Mouse (Mus musculus) embryo, embryonic 11.5 days (tissue): ENCODE results near the gene Calcb.

ENCODE experiments used
- DNase-seq: peaks from one replicate; pipeline ENCODE4 v3.0.0-alpha.2; 2012; ENCODE audit warnings: low read depth, low spot score

The Calcb gene

DNA sequence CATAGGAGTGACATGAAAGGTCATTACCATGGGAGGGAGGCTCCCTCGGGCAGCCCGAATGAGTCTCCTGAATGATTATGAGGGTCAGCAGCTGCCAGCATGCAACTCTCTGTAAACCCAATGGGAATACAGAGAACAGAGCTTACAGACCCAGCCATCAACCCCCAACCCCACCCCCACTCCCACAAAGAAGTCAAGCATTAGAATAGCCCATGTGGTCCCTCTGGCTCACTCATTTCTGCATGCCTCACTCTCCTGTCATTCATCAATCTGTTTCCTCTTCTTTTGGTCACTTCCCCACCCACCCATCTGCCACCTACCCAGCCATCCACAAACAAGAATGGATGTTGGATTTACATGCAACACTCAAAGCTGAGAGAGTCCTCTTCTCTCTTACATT is 35.0 kb downstream of the Calcb start:
- no peak for DNase-seq

DNA sequence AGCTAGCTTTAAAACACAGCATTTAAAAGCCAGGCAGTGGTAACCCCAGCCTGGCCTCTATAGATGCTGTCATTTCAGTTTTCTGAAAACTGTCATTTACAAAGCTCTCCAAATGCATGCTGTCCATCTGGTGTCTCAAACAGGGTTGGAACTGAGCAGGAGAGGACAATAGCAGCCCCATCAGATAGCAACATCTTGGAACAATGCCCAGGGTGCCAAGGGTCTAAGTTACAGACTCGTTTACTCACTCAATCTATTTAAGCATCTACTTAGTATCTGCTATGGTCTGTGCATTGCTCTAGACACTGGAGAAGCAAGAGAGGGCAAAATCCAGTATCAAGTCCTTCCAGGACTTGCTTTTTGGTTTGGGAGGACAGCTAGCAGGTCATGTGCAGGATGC is 35.8 kb downstream of the Calcb start:
- DNase-seq = no peak

DNA sequence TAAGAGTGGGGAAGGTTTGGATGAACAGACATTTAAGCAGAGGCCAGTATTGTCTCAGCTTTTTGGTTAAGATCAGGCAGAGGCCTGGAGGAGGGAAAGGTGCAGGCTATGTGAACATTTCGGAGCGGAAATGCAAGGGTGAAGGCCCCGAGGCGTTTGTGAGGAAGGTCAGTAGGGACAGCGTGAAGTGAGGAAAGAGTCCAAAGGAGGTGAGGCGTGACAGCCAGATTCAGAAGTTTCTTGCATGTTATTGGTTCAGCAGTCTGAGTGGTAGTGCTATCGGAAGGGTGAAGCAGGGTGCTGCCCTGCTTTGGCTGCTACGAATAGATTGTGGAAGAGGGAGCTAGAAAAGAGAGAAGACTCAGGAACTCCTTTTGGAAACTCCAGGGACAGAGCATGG is 36.2 kb downstream of the Calcb start:
- DNase-seq = no peak

DNA sequence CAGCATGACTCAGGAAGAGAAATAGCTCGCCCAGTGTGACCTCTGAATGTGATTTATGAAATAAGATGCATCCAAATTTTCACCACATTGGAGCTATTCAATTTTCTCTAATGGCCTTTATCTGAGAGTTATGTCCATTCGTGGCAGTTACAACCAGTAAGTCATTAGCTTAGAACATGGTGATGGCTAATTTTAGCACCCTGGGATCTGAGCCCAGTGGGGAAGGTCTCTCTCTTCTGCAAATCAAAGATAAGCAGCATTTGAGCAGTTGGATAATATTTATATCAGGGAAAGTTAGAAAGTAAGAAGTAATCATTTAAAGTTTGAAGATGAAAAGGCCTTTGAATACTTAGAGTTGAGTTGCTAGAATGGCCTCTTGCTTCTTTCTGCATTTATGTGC is 44.2 kb downstream of the Calcb start:
- DNase-seq = no peak

DNA sequence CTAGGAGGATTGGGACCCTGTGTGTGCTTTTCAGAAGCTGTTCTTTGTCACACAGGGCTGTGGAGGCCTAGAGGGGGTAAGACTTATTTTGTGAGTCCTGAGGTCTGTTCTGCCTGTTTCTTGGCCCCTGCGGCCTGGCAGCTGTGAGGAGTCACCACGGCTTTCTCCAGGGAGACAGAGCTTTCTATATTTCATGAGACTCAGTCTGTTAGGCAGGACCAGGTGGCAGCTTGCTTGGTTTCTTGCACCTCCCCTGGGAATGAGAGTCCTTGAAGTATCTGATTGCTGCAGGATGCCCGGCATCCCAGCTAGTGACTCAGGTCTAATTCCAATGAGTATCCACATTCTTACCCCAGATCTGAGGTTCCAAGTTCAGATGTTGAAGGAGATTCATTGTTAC is 46.8 kb downstream of the Calcb start:
- DNase-seq = no peak

DNA sequence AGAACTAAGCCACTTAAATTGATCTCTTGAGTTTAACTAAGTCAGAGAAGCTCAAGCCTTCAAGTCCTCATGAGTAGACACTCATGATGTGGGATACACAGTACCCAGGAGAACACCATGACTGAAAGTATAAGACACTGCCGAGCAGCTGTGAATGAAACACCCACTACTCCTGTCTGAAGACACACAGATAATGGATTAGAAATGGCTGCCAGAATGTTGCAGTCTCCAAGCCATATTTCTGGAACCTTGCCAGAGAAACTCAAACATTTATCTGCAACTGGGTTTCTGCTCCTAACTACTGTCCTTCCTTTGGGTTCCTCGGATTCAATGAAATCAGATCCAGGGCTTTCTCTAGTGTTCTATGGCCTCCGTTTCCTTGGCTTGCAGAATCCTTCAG is 48.1 kb downstream of the Calcb start:
- no peak for DNase-seq

DNA sequence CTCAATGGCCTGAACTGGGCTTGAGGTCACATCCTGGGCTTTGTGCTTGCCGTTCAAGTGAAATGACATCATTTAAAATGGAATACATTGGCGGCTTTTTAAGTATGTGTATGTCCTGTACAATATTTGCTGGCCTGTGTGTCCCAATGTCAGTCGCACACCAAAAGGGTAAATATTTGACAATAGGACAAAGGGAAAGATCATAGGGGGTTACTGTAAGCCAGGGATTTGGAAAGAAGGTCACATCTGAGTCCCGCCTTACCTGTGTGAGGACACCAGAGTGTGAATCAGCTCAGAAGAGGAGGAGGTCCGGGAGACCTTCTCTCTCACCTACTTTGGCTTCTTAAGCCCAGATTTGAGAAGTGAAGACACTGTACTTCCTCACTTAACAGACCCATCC is 50.1 kb downstream of the Calcb start:
- no peak for DNase-seq

DNA sequence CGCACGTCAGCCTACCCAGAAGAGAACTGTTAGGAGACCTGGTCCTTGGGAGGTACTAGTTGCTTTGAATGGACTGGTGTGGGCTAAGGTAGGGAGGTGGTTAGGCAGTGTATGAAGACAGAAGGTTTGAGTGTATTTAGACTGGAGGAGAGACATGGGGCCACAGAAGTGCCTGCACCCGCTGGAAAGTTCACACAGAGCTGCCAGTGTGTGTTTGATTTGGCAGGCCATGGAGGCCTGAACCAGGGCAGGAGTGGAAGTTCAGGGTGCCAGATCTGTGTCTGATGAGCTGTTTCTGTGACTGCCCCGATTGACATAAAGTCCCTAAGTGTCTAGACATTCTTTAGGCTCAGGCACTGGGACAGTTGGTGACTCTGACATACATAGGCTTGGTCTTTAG is 50.6 kb downstream of the Calcb start:
- no peak for DNase-seq

DNA sequence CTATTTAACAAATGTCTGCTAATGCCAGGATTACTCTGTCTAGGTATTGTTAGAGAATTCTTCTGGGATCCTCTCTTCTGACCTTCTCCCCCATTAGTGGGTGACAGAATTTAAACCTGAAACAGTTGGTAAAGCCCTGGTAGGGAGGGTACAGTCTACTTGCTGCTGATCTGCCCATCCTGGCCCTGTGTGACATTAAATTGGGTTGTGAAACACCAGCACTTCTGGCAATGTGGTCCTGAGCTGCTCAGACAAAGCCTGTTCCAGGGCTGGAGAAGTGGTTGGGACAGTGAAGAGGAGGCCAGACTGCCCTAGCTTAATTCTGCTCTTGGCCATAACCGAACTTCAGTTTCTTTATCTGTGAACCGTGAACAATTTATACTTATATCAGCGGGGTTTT is 52.1 kb downstream of the Calcb start:
- no peak for DNase-seq

DNA sequence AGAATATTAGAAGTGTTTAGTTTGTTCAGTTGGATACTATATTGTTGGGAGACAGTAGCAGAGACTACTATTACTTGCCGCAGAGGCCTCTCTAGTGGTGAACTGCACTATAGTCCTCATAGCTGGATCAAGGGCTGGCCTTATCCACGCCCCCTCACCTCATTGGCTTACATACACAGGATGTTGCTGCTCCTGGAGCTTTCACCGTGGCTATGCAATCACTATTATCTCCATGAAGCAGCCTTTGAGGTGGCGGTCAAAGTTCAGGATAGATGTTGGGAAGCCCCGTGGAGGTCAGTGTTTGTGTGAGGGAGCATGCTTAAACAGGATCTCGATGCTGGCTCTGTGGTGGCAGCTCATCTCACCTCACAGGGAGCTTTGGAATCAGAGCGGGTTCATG is 53.4 kb downstream of the Calcb start:
- no peak for DNase-seq
